Mouse (Mus musculus) MN1 (cell line): ENCODE measurements at regions not wholly inside any gene's neighbourhood (a gene's known extent, or its start where the extent isn't known, plus 50 kb on each side); places are given as distances from the start of the nearest gene placed in this dataset.
A peak's percentile ranks its signal among the peaks of the same experiment; 100 is the strongest.

Experiments used
- DNase-seq: peaks from one replicate; pipeline ENCODE4 v3.0.0-alpha.2; 2016; ENCODE audit warnings: low spot score

- DNase-seq = no peak
Measured at GRCm38 (mm10) chr4:89500232-89500631, 179.0 kb upstream of the Dmrta1 start.

GRCm38 (mm10) chr4:89490947-89491346 lies 180.1 kb upstream of the Cdkn2b start:
- DNase-seq = no peak

- DNase-seq = no peak
Measured at GRCm38 (mm10) chr4:89487416-89488165, 176.8 kb upstream of the Cdkn2b start.

- DNase-seq = no peak
Measured at GRCm38 (mm10) chr4:89486963-89487362, 176.1 kb upstream of the Cdkn2b start.

GRCm38 (mm10) chr4:89485981-89486531 lies 175.2 kb upstream of the Cdkn2b start:
- peak; percentile 26 for DNase-seq

- DNase-seq = peak; percentile 65
Measured at GRCm38 (mm10) chr4:89478646-89479237, 167.9 kb upstream of the Cdkn2b start.

- no peak for DNase-seq
Measured at GRCm38 (mm10) chr4:89475848-89476247, 165.0 kb upstream of the Cdkn2b start.

GRCm38 (mm10) chr4:89474836-89475541 lies 164.2 kb upstream of the Cdkn2b start:
- no peak for DNase-seq

- no peak for DNase-seq
Measured at GRCm38 (mm10) chr4:89471426-89471825, 160.6 kb upstream of the Cdkn2b start.

GRCm38 (mm10) chr4:89470756-89471155 lies 159.9 kb upstream of the Cdkn2b start:
- no peak for DNase-seq

GRCm38 (mm10) chr4:89469883-89470282 lies 159.0 kb upstream of the Cdkn2b start:
- DNase-seq = peak; percentile 78

GRCm38 (mm10) chr4:89469406-89469805 lies 158.6 kb upstream of the Cdkn2b start:
- no peak for DNase-seq

- DNase-seq = no peak
Measured at GRCm38 (mm10) chr4:89466766-89467165, 155.9 kb upstream of the Cdkn2b start.

GRCm38 (mm10) chr4:89463121-89463520 lies 152.3 kb upstream of the Cdkn2b start:
- no peak for DNase-seq

GRCm38 (mm10) chr4:89460170-89460762 lies 149.4 kb upstream of the Cdkn2b start:
- DNase-seq = no peak

GRCm38 (mm10) chr4:89459346-89459666 lies 148.5 kb upstream of the Cdkn2b start:
- DNase-seq = no peak

GRCm38 (mm10) chr4:89458628-89459345 lies 147.9 kb upstream of the Cdkn2b start:
- DNase-seq = no peak

GRCm38 (mm10) chr4:89457861-89458260 lies 147.0 kb upstream of the Cdkn2b start:
- no peak for DNase-seq

GRCm38 (mm10) chr4:89454926-89455325 lies 144.1 kb upstream of the Cdkn2b start:
- no peak for DNase-seq

- no peak for DNase-seq
Measured at GRCm38 (mm10) chr4:89453051-89453450, 142.2 kb upstream of the Cdkn2b start.

GRCm38 (mm10) chr4:89451741-89452140 lies 140.9 kb upstream of the Cdkn2b start:
- DNase-seq = no peak
